Mouse (Mus musculus): ENCODE data around the gene Etl4. TPM values are rescaled to one million over a fixed set of nuclear protein-coding genes. Genes with fewer than 3 reads are reported as not detected.

Etl4 gene
- polyA plus RNA-seq, 1 experiment from 2014 or later: 10.8 TPM

- Histone ChIP-seq H3K9me3 (replicated peaks; ENCODE audit: control insufficient read depth, low read length) (no peaks in the 10 kb centered on the region), H3K27ac (ENCODE audit: low read length) (no peak overlapping the region), H3K27me3 (ENCODE audit: control insufficient read depth, insufficient read depth, low read length) (no peaks in the 10 kb centered on the region), H3K36me3 (ENCODE audit: control insufficient read depth, insufficient read depth) (no peaks in the 10 kb centered on the region), H3K4me2 (ENCODE audit: low read depth, low read length) (no peak overlapping the region), H3K9ac (ENCODE audit: low read length) (no peak overlapping the region), H3K4me3 (ENCODE audit: low read length) (no peak overlapping the region), H3K4me1 (ENCODE audit: control insufficient read depth, insufficient read depth, low read length) (peaks cover 8% of the 10 kb centered on the region)
- no peak for ATAC-seq (replicated peaks; ENCODE audit: extremely low read depth, insufficient read depth, low FRiP score)
- WGBS: 57% methylated on average over 3 of the region's 3 CpGs
Measured at GRCm38 (mm10) chr2:20453506-20454206, 544.1 kb downstream of the Etl4 start.

- Histone ChIP-seq H3K27ac (ENCODE audit: low read length) (no peak overlapping the region), H3K4me3 (ENCODE audit: low read length) (no peak overlapping the region), H3K36me3 (ENCODE audit: control insufficient read depth, insufficient read depth) (no peaks in the 10 kb centered on the region), H3K4me1 (ENCODE audit: control insufficient read depth, insufficient read depth, low read length) (peaks cover 5% of the 10 kb centered on the region; the same call in 1 of the 2 replicates), H3K4me2 (ENCODE audit: low read depth, low read length) (no peak overlapping the region), H3K9ac (ENCODE audit: low read length) (no peak overlapping the region), H3K27me3 (ENCODE audit: control insufficient read depth, insufficient read depth, low read length) (no peaks in the 10 kb centered on the region), H3K9me3 (replicated peaks; ENCODE audit: control insufficient read depth, low read length) (no peaks in the 10 kb centered on the region)
- 81% methylated on average over 2 of the region's 2 CpGs for WGBS
- ATAC-seq (replicated peaks; ENCODE audit: extremely low read depth, insufficient read depth, low FRiP score): no peak
Measured at GRCm38 (mm10) chr2:20479199-20479598, 569.6 kb downstream of the Etl4 start.

- Histone ChIP-seq H3K4me1 (ENCODE audit: control insufficient read depth, insufficient read depth, low read length) (no peaks in the 10 kb centered on the region), H3K4me3 (ENCODE audit: low read length) (no peak overlapping the region), H3K4me2 (ENCODE audit: low read depth, low read length) (no peak overlapping the region), H3K27ac (ENCODE audit: low read length) (no peak overlapping the region), H3K27me3 (ENCODE audit: control insufficient read depth, insufficient read depth, low read length) (no peaks in the 10 kb centered on the region), H3K9ac (ENCODE audit: low read length) (no peak overlapping the region), H3K9me3 (replicated peaks; ENCODE audit: control insufficient read depth, low read length) (no peaks in the 10 kb centered on the region), H3K36me3 (ENCODE audit: control insufficient read depth, insufficient read depth) (no peaks in the 10 kb centered on the region)
- no peak for ATAC-seq (replicated peaks; ENCODE audit: extremely low read depth, insufficient read depth, low FRiP score)
- 14% methylated on average over 2 of the region's 2 CpGs for WGBS
Measured at GRCm38 (mm10) chr2:20486137-20486788, 576.7 kb downstream of the Etl4 start.

GRCm38 (mm10) chr2:20489090-20489489, 579.5 kb downstream of the Etl4 start:
- H3K36me3 ChIP-seq (ENCODE audit: control insufficient read depth, insufficient read depth): no peaks in the 10 kb centered on the region
- no peak overlapping the region for H3K9ac ChIP-seq (ENCODE audit: low read length)
- H3K4me2 ChIP-seq (ENCODE audit: low read depth, low read length): no peak overlapping the region
- H3K27me3 ChIP-seq (ENCODE audit: control insufficient read depth, insufficient read depth, low read length): no peaks in the 10 kb centered on the region
- H3K27ac ChIP-seq (ENCODE audit: low read length): no peak overlapping the region
- H3K9me3 ChIP-seq (replicated peaks; ENCODE audit: control insufficient read depth, low read length): peaks cover 6% of the 10 kb centered on the region; the same call in 1 of the 2 replicates
- ATAC-seq (replicated peaks; ENCODE audit: extremely low read depth, insufficient read depth, low FRiP score): no peak
- H3K4me3 ChIP-seq (ENCODE audit: low read length): no peak overlapping the region
- 59% methylated on average over 3 of the region's 3 CpGs for WGBS
- H3K4me1 ChIP-seq (ENCODE audit: control insufficient read depth, insufficient read depth, low read length): no peaks in the 10 kb centered on the region

GRCm38 (mm10) chr2:20492125-20492524, 582.5 kb downstream of the Etl4 start:
- Histone ChIP-seq H3K4me1 (ENCODE audit: control insufficient read depth, insufficient read depth, low read length) (no peaks in the 10 kb centered on the region), H3K4me2 (ENCODE audit: low read depth, low read length) (no peak overlapping the region), H3K36me3 (ENCODE audit: control insufficient read depth, insufficient read depth) (no peaks in the 10 kb centered on the region), H3K27me3 (ENCODE audit: control insufficient read depth, insufficient read depth, low read length) (no peaks in the 10 kb centered on the region), H3K4me3 (ENCODE audit: low read length) (no peak overlapping the region), H3K9me3 (replicated peaks; ENCODE audit: control insufficient read depth, low read length) (peaks cover 6% of the 10 kb centered on the region; the same call in 1 of the 2 replicates), H3K9ac (ENCODE audit: low read length) (no peak overlapping the region), H3K27ac (ENCODE audit: low read length) (no peak overlapping the region)
- no peak for ATAC-seq (replicated peaks; ENCODE audit: extremely low read depth, insufficient read depth, low FRiP score)
- 33% methylated on average over 2 of the region's 2 CpGs for WGBS

- no peaks in the 10 kb centered on the region for H3K27me3 ChIP-seq (ENCODE audit: control insufficient read depth, insufficient read depth, low read length)
- H3K9me3 ChIP-seq (replicated peaks; ENCODE audit: control insufficient read depth, low read length): peaks cover 6% of the 10 kb centered on the region; the same call in 1 of the 2 replicates
- WGBS: 74% methylated on average over 2 of the region's 2 CpGs
- no peak for ATAC-seq (replicated peaks; ENCODE audit: extremely low read depth, insufficient read depth, low FRiP score)
- H3K27ac ChIP-seq (ENCODE audit: low read length): no peak overlapping the region
- H3K4me3 ChIP-seq (ENCODE audit: low read length): no peak overlapping the region
- H3K4me1 ChIP-seq (ENCODE audit: control insufficient read depth, insufficient read depth, low read length): no peaks in the 10 kb centered on the region
- no peak overlapping the region for H3K9ac ChIP-seq (ENCODE audit: low read length)
- no peak overlapping the region for H3K4me2 ChIP-seq (ENCODE audit: low read depth, low read length)
- H3K36me3 ChIP-seq (ENCODE audit: control insufficient read depth, insufficient read depth): no peaks in the 10 kb centered on the region
Measured at GRCm38 (mm10) chr2:20493806-20494205, 584.2 kb downstream of the Etl4 start.

GRCm38 (mm10) chr2:20494666-20495065, 585.1 kb downstream of the Etl4 start:
- Histone ChIP-seq H3K4me1 (ENCODE audit: control insufficient read depth, insufficient read depth, low read length) (no peaks in the 10 kb centered on the region), H3K36me3 (ENCODE audit: control insufficient read depth, insufficient read depth) (no peaks in the 10 kb centered on the region), H3K27me3 (ENCODE audit: control insufficient read depth, insufficient read depth, low read length) (no peaks in the 10 kb centered on the region), H3K9me3 (replicated peaks; ENCODE audit: control insufficient read depth, low read length) (peaks cover 6% of the 10 kb centered on the region; the same call in 1 of the 2 replicates), H3K4me3 (ENCODE audit: low read length) (no peak overlapping the region), H3K27ac (ENCODE audit: low read length) (no peak overlapping the region), H3K4me2 (ENCODE audit: low read depth, low read length) (no peak overlapping the region), H3K9ac (ENCODE audit: low read length) (no peak overlapping the region)
- no peak for ATAC-seq (replicated peaks; ENCODE audit: extremely low read depth, insufficient read depth, low FRiP score)
- WGBS: 18% methylated on average over 3 of the region's 3 CpGs

GRCm38 (mm10) chr2:20496219-20496800, 586.7 kb downstream of the Etl4 start:
- Histone ChIP-seq H3K36me3 (ENCODE audit: control insufficient read depth, insufficient read depth) (no peaks in the 10 kb centered on the region), H3K4me3 (ENCODE audit: low read length) (no peak overlapping the region), H3K27ac (ENCODE audit: low read length) (no peak overlapping the region), H3K4me1 (ENCODE audit: control insufficient read depth, insufficient read depth, low read length) (no peaks in the 10 kb centered on the region), H3K27me3 (ENCODE audit: control insufficient read depth, insufficient read depth, low read length) (no peaks in the 10 kb centered on the region), H3K4me2 (ENCODE audit: low read depth, low read length) (no peak overlapping the region), H3K9ac (ENCODE audit: low read length) (no peak overlapping the region), H3K9me3 (replicated peaks; ENCODE audit: control insufficient read depth, low read length) (peaks cover 10% of the 10 kb centered on the region; the same call in 1 of the 2 replicates)
- WGBS: 55% methylated on average over 8 of the region's 8 CpGs
- ATAC-seq (replicated peaks; ENCODE audit: extremely low read depth, insufficient read depth, low FRiP score): no peak
